Mouse (Mus musculus): Measurements from ENCODE around the gene Sept7. TPM values are rescaled to one million over a fixed set of nuclear protein-coding genes. Genes with fewer than 3 reads are reported as not detected.

Gene Sept7
- 297 TPM in 2 replicates for polyA plus RNA-seq (2014; fragmentation: Nextera tagmentation; extraction: Ambion mirVana)

DNA sequence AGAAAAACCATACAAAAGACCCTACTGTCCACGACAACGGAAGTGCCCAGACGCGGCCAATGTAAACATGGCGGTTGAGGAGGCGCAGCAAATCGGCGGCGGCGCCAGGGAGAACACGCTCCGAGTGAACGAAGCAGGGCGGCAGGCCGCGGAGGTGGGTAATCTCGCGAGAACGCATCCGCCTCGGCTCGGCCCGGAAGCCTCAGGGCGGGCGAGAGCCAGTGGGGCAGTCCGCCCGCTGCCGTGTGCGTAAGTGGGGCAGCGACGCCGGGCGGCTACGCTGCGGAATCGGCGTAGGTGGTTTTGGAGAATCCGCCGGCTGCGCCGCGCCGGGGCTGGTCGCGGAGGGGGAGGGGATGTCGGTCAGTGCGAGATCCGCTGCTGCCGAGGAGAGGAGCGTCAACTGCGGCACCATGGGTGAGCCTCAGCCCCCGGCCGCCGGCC lies at the start of gene Sept7:
TSS of gene Sept7 (plus strand) at position 157 of the 444 bp plus-strand sequence.
- H3K4me3 ChIP-seq (ENCODE audit: low read depth, low read length), result peak within 1 kb of the TSS; percentile 99
- WGBS, result under 1% methylated on average over 23 of the region's 54 CpGs
- peak; percentile 99 for ATAC-seq (ENCODE audit: low read depth)
- H3K27me3 ChIP-seq (replicated peaks; ENCODE audit: control insufficient read depth, insufficient read depth, low read length), result no peaks in the 10 kb centered on the region
- peak within 1 kb of the TSS; percentile 100 for H3K27ac ChIP-seq (replicated peaks; ENCODE audit: low read depth, low read length)
- H3K36me3 ChIP-seq (ENCODE audit: control insufficient read depth, insufficient read depth, low read length), result no peaks in the 10 kb centered on the region
- H3K4me1 ChIP-seq (ENCODE audit: control insufficient read depth, insufficient read depth, low read length), result peaks cover 17% of the 10 kb centered on the region
- DNase-seq (ENCODE audit: low spot score), result peak; percentile 99
- H3K9ac ChIP-seq (ENCODE audit: low read depth, low read length), result peak within 1 kb of the TSS; percentile 98
- peak within 1 kb of the TSS; percentile 75 for H3K4me2 ChIP-seq (ENCODE audit: low read depth, low read length)
- H3K9me3 ChIP-seq (ENCODE audit: control insufficient read depth, low read length), result no peaks in the 10 kb centered on the region

DNA sequence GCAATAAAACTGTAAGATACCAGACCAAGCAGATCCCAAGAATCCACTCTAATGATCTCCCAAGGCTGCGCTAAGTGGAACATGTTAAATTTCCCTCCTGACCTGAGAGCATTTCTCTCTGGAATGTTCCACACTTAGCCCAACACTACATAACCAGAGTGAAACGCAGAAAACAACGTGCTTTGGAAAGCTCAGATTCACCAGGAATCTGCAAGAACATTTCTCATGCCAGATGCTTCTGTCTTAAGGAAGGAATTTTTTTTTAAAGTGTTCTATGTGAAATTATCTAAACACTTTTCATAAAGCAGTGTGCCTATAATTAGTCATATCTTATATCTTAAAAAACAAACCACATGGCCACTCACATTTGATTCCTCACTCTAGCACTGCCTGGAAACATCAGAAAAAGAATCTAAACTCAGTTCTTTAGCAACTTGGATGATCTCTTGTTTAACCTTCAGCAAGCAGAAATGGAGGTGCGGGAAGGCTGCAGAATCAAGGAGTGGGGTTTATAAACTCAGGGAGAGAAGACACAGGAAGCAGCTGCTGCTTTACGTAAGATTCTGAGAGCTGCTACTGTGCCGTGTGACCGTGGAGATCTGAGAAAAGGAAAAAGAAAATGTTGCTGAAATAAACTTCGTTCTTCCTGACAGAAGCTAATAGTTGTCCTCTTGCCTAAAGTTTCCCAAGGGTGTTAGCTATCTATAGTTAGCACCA lies 44.0 kb upstream of the Sept7 start:
- H3K9me3 ChIP-seq (ENCODE audit: control insufficient read depth, low read length), result no peaks in the 10 kb centered on the region
- no peak overlapping the region for H3K9ac ChIP-seq (ENCODE audit: low read depth, low read length)
- no peaks in the 10 kb centered on the region for H3K27me3 ChIP-seq (replicated peaks; ENCODE audit: control insufficient read depth, insufficient read depth, low read length)
- DNase-seq (ENCODE audit: low spot score), result no peak
- H3K4me3 ChIP-seq (ENCODE audit: low read depth, low read length), result no peak overlapping the region
- H3K4me2 ChIP-seq (ENCODE audit: low read depth, low read length), result no peak overlapping the region
- 57% methylated on average over 8 of the region's 8 CpGs for WGBS
- H3K27ac ChIP-seq (replicated peaks; ENCODE audit: low read depth, low read length), result peak overlapping the region; percentile 19; the same call in 1 of the 2 replicates
- no peak for ATAC-seq (ENCODE audit: low read depth)
- H3K36me3 ChIP-seq (ENCODE audit: control insufficient read depth, insufficient read depth, low read length), result no peaks in the 10 kb centered on the region
- H3K4me1 ChIP-seq (ENCODE audit: control insufficient read depth, insufficient read depth, low read length), result peaks cover 14% of the 10 kb centered on the region

DNA sequence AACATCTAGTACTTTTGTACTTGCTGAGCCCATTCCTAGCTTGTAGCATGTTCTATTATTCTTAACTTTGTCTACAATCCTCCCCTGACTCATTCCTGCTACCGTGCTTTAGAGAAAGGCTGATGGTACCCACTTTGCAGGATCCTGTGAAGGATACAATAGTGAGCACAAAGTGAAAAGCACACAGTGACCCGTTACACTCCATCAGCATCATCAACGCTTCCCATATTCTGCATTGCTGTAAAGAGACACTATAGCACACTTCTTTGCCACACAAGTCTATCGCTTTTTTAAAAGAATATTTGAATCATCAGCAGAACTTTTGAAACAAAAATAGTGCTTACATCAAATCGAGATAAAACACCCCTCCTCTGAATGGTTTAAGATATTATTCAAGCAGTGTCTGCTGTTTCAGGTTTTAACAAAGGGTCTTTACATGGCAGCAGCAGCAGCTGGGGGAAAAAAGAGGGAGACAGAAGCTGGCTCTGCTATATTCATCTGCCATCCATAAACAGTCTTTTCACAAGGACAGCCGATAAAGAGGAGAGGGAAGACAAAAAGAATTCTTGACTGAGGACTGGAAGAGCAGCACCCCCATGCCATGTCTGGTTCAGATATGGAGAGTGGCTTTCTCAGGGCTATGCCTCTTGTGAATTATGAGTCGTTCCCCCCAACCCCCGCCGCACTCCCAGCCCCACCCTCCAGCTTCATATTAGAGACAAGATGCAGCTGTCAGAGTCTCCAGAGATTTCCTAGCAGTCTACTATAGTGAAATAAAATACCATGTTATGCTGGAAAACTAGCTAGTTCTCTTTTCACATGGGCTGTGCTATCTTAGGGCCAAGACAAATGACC lies 39.7 kb upstream of the Sept7 start:
- Histone ChIP-seq H3K27me3 (replicated peaks; ENCODE audit: control insufficient read depth, insufficient read depth, low read length) (no peaks in the 10 kb centered on the region), H3K4me2 (ENCODE audit: low read depth, low read length) (no peak overlapping the region), H3K9ac (ENCODE audit: low read depth, low read length) (no peak overlapping the region), H3K36me3 (ENCODE audit: control insufficient read depth, insufficient read depth, low read length) (no peaks in the 10 kb centered on the region), H3K4me1 (ENCODE audit: control insufficient read depth, insufficient read depth, low read length) (peaks cover 21% of the 10 kb centered on the region), H3K4me3 (ENCODE audit: low read depth, low read length) (no peak overlapping the region), H3K27ac (replicated peaks; ENCODE audit: low read depth, low read length) (peak overlapping the region; percentile 46), H3K9me3 (ENCODE audit: control insufficient read depth, low read length) (no peaks in the 10 kb centered on the region)
- DNase-seq (ENCODE audit: low spot score) (peak; percentile 85), ATAC-seq (ENCODE audit: low read depth) (peak; percentile 72)
- WGBS, result 54% methylated on average over 9 of the region's 9 CpGs

DNA sequence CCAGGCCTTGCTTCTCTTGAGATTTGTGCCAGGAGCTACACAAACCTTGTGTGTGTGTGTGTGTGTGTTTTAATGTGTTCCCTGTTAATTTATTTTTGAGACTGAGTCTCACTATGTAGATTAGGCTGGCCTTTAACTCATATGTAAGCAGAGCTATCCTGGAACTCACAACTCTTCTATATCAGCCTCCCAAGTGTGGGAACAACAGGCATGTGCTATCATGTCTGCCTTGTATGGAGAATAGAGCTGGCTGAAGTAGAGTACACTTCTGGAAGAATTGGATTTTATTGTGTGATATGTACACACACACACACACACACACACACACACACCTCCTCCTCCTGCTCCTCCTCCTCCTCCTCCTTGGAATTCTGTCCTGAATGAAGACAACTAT lies 39.1 kb upstream of the Sept7 start:
- Histone ChIP-seq H3K36me3 (ENCODE audit: control insufficient read depth, insufficient read depth, low read length) (no peaks in the 10 kb centered on the region), H3K27ac (replicated peaks; ENCODE audit: low read depth, low read length) (no peak overlapping the region; the same call in 1 of the 2 replicates), H3K4me1 (ENCODE audit: control insufficient read depth, insufficient read depth, low read length) (peaks cover 21% of the 10 kb centered on the region), H3K4me2 (ENCODE audit: low read depth, low read length) (no peak overlapping the region), H3K27me3 (replicated peaks; ENCODE audit: control insufficient read depth, insufficient read depth, low read length) (no peaks in the 10 kb centered on the region), H3K9me3 (ENCODE audit: control insufficient read depth, low read length) (no peaks in the 10 kb centered on the region), H3K9ac (ENCODE audit: low read depth, low read length) (no peak overlapping the region), H3K4me3 (ENCODE audit: low read depth, low read length) (no peak overlapping the region)
- ATAC-seq (ENCODE audit: low read depth), result 0 out of 2 replicates have a peak, but pooled peaks have one; percentile 9
- no peak for DNase-seq (ENCODE audit: low spot score)

DNA sequence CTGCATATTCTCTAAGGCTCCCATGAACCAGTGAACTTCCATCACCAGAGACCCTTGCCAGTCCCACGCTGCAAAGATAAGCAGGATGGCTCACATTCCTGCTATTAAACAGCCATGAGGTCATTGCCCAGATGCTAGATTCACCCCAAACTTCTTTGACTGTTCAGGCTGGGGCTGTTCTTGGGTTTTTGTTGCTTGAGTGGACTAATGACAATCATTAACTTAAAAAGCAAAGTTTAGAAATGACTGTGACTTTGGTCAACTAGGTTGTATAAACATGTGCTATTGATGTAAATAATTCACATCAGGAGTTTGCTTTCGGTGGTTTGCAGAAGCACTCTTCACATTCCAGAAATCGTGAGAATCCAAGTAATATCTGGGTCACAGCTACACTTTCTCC lies 36.8 kb upstream of the Sept7 start:
- Histone ChIP-seq H3K4me3 (ENCODE audit: low read depth, low read length) (no peak overlapping the region), H3K36me3 (ENCODE audit: control insufficient read depth, insufficient read depth, low read length) (no peaks in the 10 kb centered on the region), H3K27me3 (replicated peaks; ENCODE audit: control insufficient read depth, insufficient read depth, low read length) (no peaks in the 10 kb centered on the region), H3K9me3 (ENCODE audit: control insufficient read depth, low read length) (no peaks in the 10 kb centered on the region), H3K4me1 (ENCODE audit: control insufficient read depth, insufficient read depth, low read length) (peaks cover 21% of the 10 kb centered on the region), H3K9ac (ENCODE audit: low read depth, low read length) (no peak overlapping the region), H3K27ac (replicated peaks; ENCODE audit: low read depth, low read length) (no peak overlapping the region), H3K4me2 (ENCODE audit: low read depth, low read length) (no peak overlapping the region)
- ATAC-seq (ENCODE audit: low read depth) (no peak), DNase-seq (ENCODE audit: low spot score) (no peak)
- 34% methylated on average over 3 of the region's 3 CpGs for WGBS

DNA sequence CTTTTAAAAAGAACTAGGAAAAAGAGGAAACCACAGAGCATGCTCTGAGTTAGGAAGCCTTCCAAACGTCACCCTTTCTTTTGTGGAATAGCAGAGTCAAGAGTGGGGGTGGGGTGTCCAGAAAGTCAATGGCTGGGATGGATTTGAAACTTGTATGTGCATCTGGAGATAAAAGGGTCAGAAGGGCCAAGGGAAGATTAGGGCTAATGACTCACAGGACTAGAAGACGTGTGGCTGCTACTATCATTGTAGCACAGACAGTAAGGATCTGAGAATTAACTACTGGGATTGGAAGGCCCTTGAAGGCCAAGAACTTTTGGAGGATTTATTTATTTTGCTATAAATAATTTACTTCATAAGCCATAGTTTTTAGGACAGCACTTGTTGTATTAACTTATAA lies 36.0 kb upstream of the Sept7 start:
- Histone ChIP-seq H3K36me3 (ENCODE audit: control insufficient read depth, insufficient read depth, low read length) (no peaks in the 10 kb centered on the region), H3K9me3 (ENCODE audit: control insufficient read depth, low read length) (no peaks in the 10 kb centered on the region), H3K27ac (replicated peaks; ENCODE audit: low read depth, low read length) (no peak overlapping the region), H3K4me3 (ENCODE audit: low read depth, low read length) (no peak overlapping the region), H3K27me3 (replicated peaks; ENCODE audit: control insufficient read depth, insufficient read depth, low read length) (no peaks in the 10 kb centered on the region), H3K9ac (ENCODE audit: low read depth, low read length) (no peak overlapping the region), H3K4me2 (ENCODE audit: low read depth, low read length) (no peak overlapping the region), H3K4me1 (ENCODE audit: control insufficient read depth, insufficient read depth, low read length) (peaks cover 21% of the 10 kb centered on the region)
- ATAC-seq (ENCODE audit: low read depth), result no peak
- DNase-seq (ENCODE audit: low spot score), result no peak
- WGBS, result 33% methylated on average over 2 of the region's 2 CpGs

DNA sequence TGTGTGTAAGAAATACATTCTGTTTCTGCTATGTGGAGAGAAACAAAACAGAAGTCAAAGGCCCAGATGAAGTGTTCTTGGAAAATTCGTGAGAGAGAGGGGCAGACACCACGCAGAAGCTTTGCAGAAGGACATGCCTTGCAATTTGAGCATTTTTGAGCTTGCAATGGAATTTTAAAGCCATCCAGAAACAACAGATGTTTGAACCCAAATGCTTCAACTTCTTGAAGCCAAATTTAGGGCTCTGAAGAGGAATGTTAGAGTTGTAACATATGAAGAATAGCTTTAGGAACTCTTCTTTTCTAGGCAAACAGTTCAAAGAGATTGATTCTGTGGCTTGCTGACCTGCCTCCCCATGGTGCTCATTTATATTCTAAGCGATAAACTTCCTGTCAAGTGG lies 33.3 kb upstream of the Sept7 start:
- H3K4me1 ChIP-seq (ENCODE audit: control insufficient read depth, insufficient read depth, low read length), result peaks cover 3% of the 10 kb centered on the region; the same call in 1 of the 2 replicates
- no peak overlapping the region for H3K4me3 ChIP-seq (ENCODE audit: low read depth, low read length)
- ATAC-seq (ENCODE audit: low read depth) (no peak), DNase-seq (ENCODE audit: low spot score) (peak; percentile 70)
- no peaks in the 10 kb centered on the region for H3K36me3 ChIP-seq (ENCODE audit: control insufficient read depth, insufficient read depth, low read length)
- no peak overlapping the region for H3K9ac ChIP-seq (ENCODE audit: low read depth, low read length)
- no peaks in the 10 kb centered on the region for H3K9me3 ChIP-seq (ENCODE audit: control insufficient read depth, low read length)
- H3K27me3 ChIP-seq (replicated peaks; ENCODE audit: control insufficient read depth, insufficient read depth, low read length), result no peaks in the 10 kb centered on the region
- WGBS, result 41% methylated on average over 3 of the region's 3 CpGs
- H3K4me2 ChIP-seq (ENCODE audit: low read depth, low read length), result no peak overlapping the region
- H3K27ac ChIP-seq (replicated peaks; ENCODE audit: low read depth, low read length), result peak overlapping the region; percentile 46; the same call in 1 of the 2 replicates

DNA sequence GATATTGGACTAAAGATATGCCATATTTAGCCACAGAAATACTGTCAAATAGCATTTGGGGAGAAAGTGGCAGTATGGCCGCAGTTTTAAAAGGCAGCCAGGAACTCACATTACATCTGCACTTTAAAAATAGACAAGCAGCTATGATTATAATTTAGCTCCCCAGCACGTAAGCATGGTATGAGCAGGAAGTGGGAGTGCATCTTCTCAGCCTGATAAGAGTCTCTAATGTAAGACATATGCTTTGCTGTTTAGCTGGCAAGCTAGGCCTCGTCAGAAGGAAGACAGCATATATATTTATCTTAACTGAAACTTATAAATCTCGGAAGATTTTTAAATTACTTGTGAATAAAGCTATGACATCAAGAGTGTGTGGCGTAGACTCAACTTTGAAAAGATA lies 32.4 kb upstream of the Sept7 start:
- WGBS, result 59% methylated on average over 5 of the region's 5 CpGs
- Histone ChIP-seq H3K4me2 (ENCODE audit: low read depth, low read length) (no peak overlapping the region), H3K9me3 (ENCODE audit: control insufficient read depth, low read length) (no peaks in the 10 kb centered on the region), H3K4me1 (ENCODE audit: control insufficient read depth, insufficient read depth, low read length) (no peaks in the 10 kb centered on the region; the same call in 1 of the 2 replicates), H3K36me3 (ENCODE audit: control insufficient read depth, insufficient read depth, low read length) (no peaks in the 10 kb centered on the region), H3K9ac (ENCODE audit: low read depth, low read length) (no peak overlapping the region), H3K27me3 (replicated peaks; ENCODE audit: control insufficient read depth, insufficient read depth, low read length) (no peaks in the 10 kb centered on the region), H3K4me3 (ENCODE audit: low read depth, low read length) (no peak overlapping the region), H3K27ac (replicated peaks; ENCODE audit: low read depth, low read length) (0 out of 2 replicates have a peak overlapping the region, but pooled peaks have one; percentile 1)
- DNase-seq (ENCODE audit: low spot score), result peak; percentile 43
- no peak for ATAC-seq (ENCODE audit: low read depth)
